ENCODE assay signal across 7 mouse cellular contexts in the genomic region with DNA sequence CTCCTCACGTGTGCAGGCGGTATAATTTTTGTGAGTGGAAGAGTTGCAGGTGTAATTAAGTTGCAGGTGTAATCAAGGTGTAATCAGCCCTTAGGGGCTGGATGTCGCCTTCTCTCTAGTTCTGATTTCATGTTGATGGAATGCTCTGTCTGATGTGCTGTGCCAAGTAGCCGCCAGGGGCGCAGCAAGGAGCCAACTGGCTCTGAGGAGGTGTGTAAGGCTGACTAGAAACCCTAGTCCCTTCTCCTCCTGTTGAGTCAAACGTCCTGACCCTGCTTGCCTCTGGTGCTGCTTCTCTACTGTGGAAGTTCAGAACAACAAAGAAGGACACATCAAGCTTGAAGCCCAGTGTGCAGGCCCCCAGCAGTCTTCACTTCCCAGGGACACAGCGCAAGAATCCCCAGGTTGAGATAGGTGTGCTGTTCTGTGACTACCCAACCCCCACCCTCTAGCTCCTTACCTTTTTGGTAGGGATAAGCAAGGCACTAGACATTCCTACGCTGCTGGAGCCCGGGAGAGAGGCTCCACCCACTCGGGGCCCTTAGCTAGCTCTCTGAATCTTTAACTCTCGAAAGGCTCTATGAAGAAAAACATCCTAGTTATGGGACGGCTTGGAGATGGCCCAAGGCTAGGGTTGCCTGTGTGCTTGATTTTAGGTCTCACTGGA. TPM values are rescaled to one million over a fixed set of nuclear protein-coding genes. Genes with fewer than 3 reads are reported as not detected.
DNase-seq lines count a peak whose midpoint lies in the region; TF ChIP-seq lines count a peak whose summit lies in the region.

No protein-coding gene starts in this region.

- peak; percentile 81 for DNase-seq in ES-E14 (ENCODE audit: low read depth, low spot score)
- peak; percentile 68 for DNase-seq in adrenal gland, postnatal 10 days
- peak; percentile 68 for DNase-seq in heart, postnatal 4 days
- peak; percentile 18 to 45 for DNase-seq in layer of hippocampus, postnatal 14 days (ENCODE audit: low spot score in 2 of 2)
- peak; percentile 84 for DNase-seq in lung, postnatal 25 days (ENCODE audit: low spot score)
- peak; percentile 56 for DNase-seq in right cerebral cortex, postnatal 25 days

- H3K4me3 ChIP-seq in ES-E14 (ENCODE audit: insufficient read depth in 1 of 2, low read depth in 1 of 2, low read length in 2 of 2, poor library complexity in 1 of 2, severe bottlenecking in 1 of 2): peak overlapping the region; percentile 37 to 52
- no peak overlapping the region for H3K4me3 ChIP-seq in embryonic fibroblast, embryonic 13.5 days (ENCODE audit: insufficient read depth, low read length)

- H3K36me3 ChIP-seq in ES-E14 (ENCODE audit: control insufficient read depth, insufficient read depth, low read length, poor library complexity, severe bottlenecking): peaks cover 23% of the 10 kb centered on the region

- peak; percentile 80; the same call in 1 of the 2 replicates for TF ChIP-seq CTCF in embryonic fibroblast, embryonic 13.5 days (IDR thresholded peaks at IDR 0.05; ENCODE audit: borderline replicate concordance, insufficient read depth, low read length)

- in situ Hi-C loops in ES-E14 (cut with MboI; ENCODE audit: low sequenced_read_pairs in 2 of 2, unreplicated experiment in 2 of 2): no loop called here

- H3K9me3 ChIP-seq in ES-E14 (ENCODE audit: control insufficient read depth, insufficient read depth, low read depth, low read length): no peaks in the 10 kb centered on the region

- peak overlapping the region; percentile 67; the same call in 1 of the 2 replicates for H3K9ac ChIP-seq in ES-E14 (ENCODE audit: insufficient read depth, low read depth, low read length, poor library complexity, severe bottlenecking)

- TF ChIP-seq POLR2A in embryonic fibroblast, embryonic 13.5 days (IDR thresholded peaks at IDR 0.05; ENCODE audit: low read depth, low read length): no peak

- peaks cover 8 to 13% of the 10 kb centered on the region in 2 experiments; a peak in 2 of 4 replicates for H3K4me1 ChIP-seq in ES-E14 (ENCODE audit: control insufficient read depth in 2 of 2, insufficient read depth in 2 of 2, low read length in 2 of 2, poor library complexity in 1 of 2)
- peaks cover 16% of the 10 kb centered on the region; the same call in 1 of the 2 replicates for H3K4me1 ChIP-seq in embryonic fibroblast, embryonic 13.5 days (ENCODE audit: control insufficient read depth, insufficient read depth, low read length)

- peak overlapping the region; percentile 78 for H3K27ac ChIP-seq in ES-E14 (ENCODE audit: insufficient read depth, low read depth, low read length, poor library complexity, severe bottlenecking)
- 0 out of 2 replicates have a peak overlapping the region, but pooled peaks have one; percentile 18 for H3K27ac ChIP-seq in embryonic fibroblast, embryonic 13.5 days (ENCODE audit: insufficient read depth, low read length)

TF ChIP-seq in ES-E14, 5 proteins besides CTCF, POLR2A, EP300 and RAD21:
- TF ChIP-seq ZC3H11A (IDR thresholded peaks at IDR 0.05; ENCODE audit: borderline replicate concordance, low read depth, low read length): no peak
- TF ChIP-seq HCFC1 (IDR thresholded peaks at IDR 0.05; ENCODE audit: borderline replicate concordance, insufficient read depth, low read length): no peak
- TF ChIP-seq ZNF384 (IDR thresholded peaks at IDR 0.05; ENCODE audit: low read depth, low read length): no peak
- TF ChIP-seq MAFK (IDR thresholded peaks at IDR 0.05; ENCODE audit: insufficient read depth, low read depth, low read length): no peak
- no peak for TF ChIP-seq CHD2 (IDR thresholded peaks at IDR 0.05; ENCODE audit: low read depth, low read length)

RNA-seq across cellular contexts. Expression of gene Cers2, which starts 3.0 kb away (rescaled TPM):
- 87.6 and 101 TPM in 2 replicates for total RNA-seq in ES-E14 (2012; rRNA removed)
- total RNA-seq in adrenal gland, postnatal 10 days (2021): 100 to 1,000 TPM; 138 to 147 TPM
- 159 and 178 TPM in 2 replicates for polyA plus RNA-seq in embryonic fibroblast, embryonic 13.5 days (2011; ENCODE audit: insufficient read length, low read depth, missing spikeins)
- total RNA-seq in heart, postnatal 4 days (2021): 10 to 100 TPM; 67.2 to 69.6 TPM
- 10 to 100 TPM; 60.8 to 62.0 TPM for total RNA-seq in layer of hippocampus, postnatal 14 days (2021)

RNA-seq across cellular contexts. Expression of gene Anxa9, which starts 10.6 kb away (rescaled TPM):
- total RNA-seq in ES-E14 (2012; rRNA removed): 0.58 and 1.1 TPM in 2 replicates
- 1 to 10 TPM; 1.1 to 1.3 TPM for total RNA-seq in adrenal gland, postnatal 10 days (2021)
- polyA plus RNA-seq in embryonic fibroblast, embryonic 13.5 days (2011; ENCODE audit: insufficient read length, low read depth, missing spikeins): 0.79 and 1.2 TPM in 2 replicates
- total RNA-seq in heart, postnatal 4 days (2021): under 1 TPM; 0.14 to 0.24 TPM
- under 1 TPM; 0.51 to 0.95 TPM for total RNA-seq in layer of hippocampus, postnatal 14 days (2021)

RNA-seq across cellular contexts. Expression of gene Prune1, which starts 35.7 kb away (rescaled TPM):
- total RNA-seq in ES-E14 (2012; rRNA removed): 26.4 and 29.5 TPM in 2 replicates
- 10 to 100 TPM; 22.2 to 27.9 TPM for total RNA-seq in adrenal gland, postnatal 10 days (2021)
- polyA plus RNA-seq in embryonic fibroblast, embryonic 13.5 days (2011; ENCODE audit: insufficient read length, low read depth, missing spikeins): 22.2 and 22.9 TPM in 2 replicates
- total RNA-seq in heart, postnatal 4 days (2021): 10 to 100 TPM; 33.2 to 36.3 TPM
- 10 to 100 TPM; 26.8 to 26.9 TPM for total RNA-seq in layer of hippocampus, postnatal 14 days (2021)

RNA-seq across cellular contexts. Expression of gene Mindy1, which starts 36.4 kb away (rescaled TPM):
- 48.8 and 54.5 TPM in 2 replicates for total RNA-seq in ES-E14 (2012; rRNA removed)
- 10 to 100 TPM; 71.2 to 78.1 TPM for total RNA-seq in adrenal gland, postnatal 10 days (2021)
- polyA plus RNA-seq in embryonic fibroblast, embryonic 13.5 days (2011; ENCODE audit: insufficient read length, low read depth, missing spikeins): 25.5 and 26.9 TPM in 2 replicates
- 10 to 100 TPM; 23.1 to 28.0 TPM for total RNA-seq in heart, postnatal 4 days (2021)
- 10 to 100 TPM; 26.2 to 28.5 TPM for total RNA-seq in layer of hippocampus, postnatal 14 days (2021)

RNA-seq across cellular contexts. Expression of gene Setdb1, which starts 39.5 kb away (rescaled TPM):
- 54.7 and 59.1 TPM in 2 replicates for total RNA-seq in ES-E14 (2012; rRNA removed)
- total RNA-seq in adrenal gland, postnatal 10 days (2021): 10 to 100 TPM; 23.8 to 30.8 TPM
- polyA plus RNA-seq in embryonic fibroblast, embryonic 13.5 days (2011; ENCODE audit: insufficient read length, low read depth, missing spikeins): 28.6 and 34.3 TPM in 2 replicates
- 10 to 100 TPM; 18.3 to 19.2 TPM for total RNA-seq in heart, postnatal 4 days (2021)
- 10 to 100 TPM; 40.7 to 40.8 TPM for total RNA-seq in layer of hippocampus, postnatal 14 days (2021)

Comparison
In these comparisons a context has a peak if more than half of its experiments do, and no peak if none do; other contexts are left out.
1. DNase-seq: peak in every context shown above with its lines; median percentile 84 in lung, postnatal 25 days; 81 in ES-E14; 68 in adrenal gland, postnatal 10 days; 68 in heart, postnatal 4 days; 56 in right cerebral cortex, postnatal 25 days; 32 in layer of hippocampus, postnatal 14 days.